Mouse (Mus musculus) kidney, adult 2 months (tissue): ENCODE measurements around the gene Galnt10. TPM values are rescaled to one million over a fixed set of nuclear protein-coding genes. Genes with fewer than 3 reads are reported as not detected.

Source experiments
- DNase-seq: peaks from one replicate; pipeline ENCODE4 v3.0.0; 2021
- H3K27ac ChIP-seq: fragments of 200-500 bp; 2 replicates; pipeline ENCODE4 v1.5.1; 2012; ENCODE audit warnings: low read depth, low read length, control low read depth, inconsistent platforms; ENCODE audit not compliant: insufficient read depth
- H3K27me3 ChIP-seq: fragments of 200-500 bp; replicated peaks from 2 replicates; pipeline ENCODE4 v1.6.1; 2012; ENCODE audit warnings: mild to moderate bottlenecking, moderate library complexity, low read length, inconsistent platforms; ENCODE audit not compliant: control insufficient read depth, insufficient read depth
- H3K36me3 ChIP-seq: fragments of 200-500 bp; 2 replicates; pipeline ENCODE4 v1.6.1; 2012; ENCODE audit warnings: mild to moderate bottlenecking, moderate library complexity, low read length, inconsistent platforms; ENCODE audit not compliant: control insufficient read depth, insufficient read depth
- H3K4me1 ChIP-seq: fragments of 200-500 bp; 2 replicates; pipeline ENCODE4 v1.6.1; 2011; ENCODE audit warnings: low read length; ENCODE audit not compliant: control insufficient read depth, insufficient read depth
- H3K4me3 ChIP-seq: fragments of 200-500 bp; 2 replicates; pipeline ENCODE4 v1.5.1; 2011; ENCODE audit warnings: mild to moderate bottlenecking, low read depth, low read length, control low read depth; ENCODE audit not compliant: insufficient read depth
- CTCF ChIP-seq: fragments of 200-500 bp; conservative IDR thresholded peaks from 2 replicates; pipeline ENCODE4 v1.5.1; 2011; ENCODE audit warnings: low read depth, mild to moderate bottlenecking, control low read depth, low read length, moderate library complexity, mixed read lengths; ENCODE audit not compliant: insufficient read depth, insufficient read length
- POLR2A ChIP-seq: fragments of 200-500 bp; IDR thresholded peaks from one replicate; pipeline ENCODE4 v1.6.1; 2011; ENCODE audit warnings: low read depth, low read length, control low read depth
- WGBS: fragments of 180-500 bp; shearing (Covaris S2); methylation state at CpG from one replicate; pipeline ENCODE4 v1.1.7; 2018; 5-methylcytosine and 5-hydroxymethylcytosine counted together
- polyA plus RNA-seq: library from polyadenylated mRNA; depleted of rRNA; stranded (reverse); fragments of >200 nt; gene quantifications from 2 replicates; pipeline ENCODE4 v1.2.3, GENCODE M21; 2012

Galnt10 gene
- polyA plus RNA-seq, 1 experiment: 11.1 TPM

- 24% methylated on average over 5 of the region's 5 CpGs for WGBS
- Histone ChIP-seq H3K4me1 (peaks cover 12% of the 10 kb centered on the region), H3K27me3 (no peaks in the 10 kb centered on the region), H3K36me3 (no peaks in the 10 kb centered on the region), H3K27ac (no peak overlapping the region), H3K4me3 (no peak overlapping the region)
- no peak for DNase-seq
- no peak for TF ChIP-seq POLR2A
- TF ChIP-seq CTCF: no peak
These were observed 26.0 kb downstream of the Galnt10 start for GRCm38 (mm10) chr11:57671120-57671697.

DNA sequence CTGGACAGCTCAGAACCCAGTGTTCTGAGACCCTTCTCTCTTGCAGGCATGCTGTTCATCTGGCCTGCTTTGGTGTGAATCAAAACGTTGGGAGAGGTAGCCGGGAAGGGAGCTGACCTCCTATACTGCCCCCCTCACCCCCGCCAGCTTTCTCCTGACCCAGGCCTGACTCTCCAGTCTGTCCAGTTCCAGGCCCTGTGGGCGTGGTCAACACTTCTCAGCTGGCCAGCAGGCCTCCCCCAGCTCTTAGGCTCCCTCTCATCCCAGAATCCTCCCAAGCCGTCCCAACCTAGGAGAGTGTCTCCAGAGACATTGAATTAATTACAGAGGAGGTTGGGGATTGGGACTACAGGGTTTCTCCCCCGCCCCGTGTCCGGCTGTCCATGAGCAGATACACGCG is 26.6 kb downstream of the Galnt10 start:
- Histone ChIP-seq H3K27ac (no peak overlapping the region), H3K36me3 (no peaks in the 10 kb centered on the region), H3K4me1 (peaks cover 12% of the 10 kb centered on the region), H3K27me3 (no peaks in the 10 kb centered on the region), H3K4me3 (no peak overlapping the region)
- peak; percentile 16 for DNase-seq
- no peak for TF ChIP-seq CTCF
- TF ChIP-seq POLR2A: no peak
- WGBS: 71% methylated on average over 10 of the region's 10 CpGs

GRCm38 (mm10) chr11:57672995-57673394 is 27.8 kb downstream of the Galnt10 start:
- no peak for DNase-seq
- no peak overlapping the region for H3K4me3 ChIP-seq
- no peak overlapping the region for H3K27ac ChIP-seq
- H3K27me3 ChIP-seq: no peaks in the 10 kb centered on the region
- WGBS: 63% methylated on average over 9 of the region's 9 CpGs
- TF ChIP-seq CTCF (no peak), POLR2A (no peak)
- H3K4me1 ChIP-seq: peaks cover 14% of the 10 kb centered on the region
- H3K36me3 ChIP-seq: no peaks in the 10 kb centered on the region

GRCm38 (mm10) chr11:57673977-57674687 is 28.9 kb downstream of the Galnt10 start:
- DNase-seq: peak; percentile 73

GRCm38 (mm10) chr11:57677261-57677660 is 32.0 kb downstream of the Galnt10 start:
- peak overlapping the region; percentile 4; the same call in 1 of the 2 replicates for H3K27ac ChIP-seq
- WGBS: 21% methylated on average over 3 of the region's 3 CpGs
- no peak overlapping the region for H3K4me3 ChIP-seq
- DNase-seq: no peak
- TF ChIP-seq CTCF (no peak), POLR2A (no peak)
- H3K4me1 ChIP-seq: peaks cover 10% of the 10 kb centered on the region
- no peaks in the 10 kb centered on the region for H3K27me3 ChIP-seq
- no peaks in the 10 kb centered on the region for H3K36me3 ChIP-seq

More at GRCm38 (mm10) chr11:57673977-57674687, 28.9 kb downstream of the Galnt10 start:
- H3K27ac ChIP-seq: peak overlapping the region; percentile 95
- peaks cover 14% of the 10 kb centered on the region for H3K4me1 ChIP-seq
- 44% methylated on average over 12 of the region's 12 CpGs for WGBS
- no peaks in the 10 kb centered on the region for H3K27me3 ChIP-seq
- H3K4me3 ChIP-seq: no peak overlapping the region
- no peaks in the 10 kb centered on the region for H3K36me3 ChIP-seq
- TF ChIP-seq CTCF: no peak
- TF ChIP-seq POLR2A: no peak

GRCm38 (mm10) chr11:57682589-57682988 is 37.3 kb downstream of the Galnt10 start:
- no peak overlapping the region for H3K4me3 ChIP-seq
- DNase-seq: no peak
- H3K36me3 ChIP-seq: no peaks in the 10 kb centered on the region
- no peak for TF ChIP-seq POLR2A
- no peak for TF ChIP-seq CTCF
- no peak overlapping the region for H3K27ac ChIP-seq
- H3K27me3 ChIP-seq: no peaks in the 10 kb centered on the region
- peaks cover 10% of the 10 kb centered on the region for H3K4me1 ChIP-seq
- WGBS: 77% methylated on average over 7 of the region's 7 CpGs

DNA sequence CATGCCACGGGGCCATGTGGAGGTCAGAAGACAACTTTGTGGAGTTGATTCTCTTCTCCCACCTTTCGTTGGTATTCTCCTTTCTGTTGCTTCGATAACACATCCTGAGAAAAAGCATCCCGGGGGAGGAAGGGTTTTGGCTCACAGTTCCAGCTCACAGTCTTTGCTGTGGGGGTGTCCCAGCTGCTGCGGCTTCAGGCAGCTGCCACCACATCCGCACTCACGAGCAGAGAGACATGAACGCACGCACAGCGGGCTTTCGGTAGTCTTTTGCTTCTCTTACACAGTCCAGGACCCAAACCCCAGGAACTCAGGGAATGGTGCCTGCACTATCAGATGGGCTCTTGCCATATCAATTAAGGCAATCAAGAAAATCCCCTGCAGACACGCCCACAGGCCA is 37.9 kb downstream of the Galnt10 start:
- WGBS: 66% methylated on average over 12 of the region's 12 CpGs
- Histone ChIP-seq H3K4me3 (no peak overlapping the region), H3K27ac (no peak overlapping the region), H3K4me1 (peaks cover 15% of the 10 kb centered on the region), H3K27me3 (no peaks in the 10 kb centered on the region), H3K36me3 (no peaks in the 10 kb centered on the region)
- peak; percentile 15 for DNase-seq
- TF ChIP-seq CTCF (no peak), POLR2A (no peak)
